Mouse (Mus musculus) ES-E14 (cell line): ENCODE data around the gene Apobec1.

Experiments used
- CHD2 ChIP-seq: IDR thresholded peaks from 2 replicates; pipeline ENCODE4 v1.6.1; 2014; ENCODE audit warnings: mild to moderate bottlenecking, low read depth, low read length, inconsistent platforms
- HCFC1 ChIP-seq: IDR thresholded peaks from 2 replicates; pipeline ENCODE4 v1.6.1; 2012; ENCODE audit warnings: low read length, inconsistent platforms, borderline replicate concordance; ENCODE audit not compliant: insufficient read depth
- ZNF384 ChIP-seq: IDR thresholded peaks from 2 replicates; pipeline ENCODE4 v1.6.1; 2012; ENCODE audit warnings: low read depth, low read length, inconsistent platforms

- TF ChIP-seq ZNF384: no peak
- TF ChIP-seq HCFC1: no peak
- TF ChIP-seq CHD2: no peak
These were observed 33.1 kb upstream of the Apobec1 start for GRCm38 (mm10) chr6:122635315-122635714.
